Mouse (Mus musculus): ENCODE measurements around the gene Cdh13. TPM values are rescaled to one million over a fixed set of nuclear protein-coding genes. Genes with fewer than 3 reads are reported as not detected.

Cdh13 gene
- total RNA-seq (2015) (not detected in 2 replicates), total RNA-seq (2017) (not detected in 2 replicates)

DNA sequence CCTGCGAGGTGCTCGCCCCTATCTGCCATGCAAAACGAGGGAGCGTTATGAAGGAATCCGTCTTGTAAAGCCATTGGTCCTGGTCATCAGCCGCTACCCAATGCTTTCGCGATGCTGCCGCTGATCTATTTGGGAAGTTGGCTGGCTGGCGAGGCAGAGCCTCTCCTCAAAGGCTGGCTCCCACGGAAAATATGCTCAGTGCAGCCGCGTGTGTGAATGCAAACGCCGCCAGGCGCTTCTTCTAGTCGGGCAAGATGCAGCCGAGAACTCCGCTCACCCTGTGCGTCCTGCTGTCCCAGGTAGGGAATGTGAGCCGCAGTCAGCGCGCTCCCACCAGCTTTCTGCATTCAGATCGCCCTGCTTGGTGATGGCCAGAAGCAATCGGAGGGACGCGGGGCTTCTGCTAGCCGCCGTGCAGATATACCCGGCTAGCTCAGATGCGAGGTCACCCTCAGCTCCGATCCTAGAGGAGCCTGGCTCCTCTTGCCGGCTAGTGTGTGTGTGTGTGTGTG is at the start of gene Cdh13:
Gene Cdh13, plus strand, starts transcription at position 134 of the 512 bp plus-strand sequence.
- ATAC-seq (ENCODE audit: poor library complexity, severe bottlenecking): no peak

GRCm38 (mm10) chr8:118235626-118236025 is 47.9 kb upstream of the Cdh13 start:
- ATAC-seq (ENCODE audit: poor library complexity, severe bottlenecking): no peak

GRCm38 (mm10) chr8:118237150-118237620 is 46.3 kb upstream of the Cdh13 start:
- no peak for ATAC-seq (ENCODE audit: poor library complexity, severe bottlenecking)

DNA sequence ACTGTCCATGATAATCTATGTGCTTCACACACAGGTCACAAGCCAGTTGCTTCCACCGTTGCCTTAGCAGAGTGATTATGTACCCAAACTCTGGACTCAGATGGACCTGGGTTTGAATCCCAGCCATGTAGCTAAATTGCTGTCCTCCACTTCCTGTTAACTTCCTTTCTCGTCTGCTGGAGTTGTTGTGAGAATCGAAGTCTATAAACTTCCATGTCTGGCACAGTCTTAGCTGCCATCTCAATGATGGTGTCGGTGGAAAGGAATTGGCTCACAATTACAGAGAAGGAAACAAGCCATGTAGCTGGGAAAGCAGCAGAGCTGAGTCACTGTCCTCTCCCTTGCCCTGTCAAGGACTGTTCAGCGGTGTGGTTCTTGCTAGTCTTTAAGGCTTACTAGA is 45.4 kb upstream of the Cdh13 start:
- no peak for ATAC-seq (ENCODE audit: poor library complexity, severe bottlenecking)

DNA sequence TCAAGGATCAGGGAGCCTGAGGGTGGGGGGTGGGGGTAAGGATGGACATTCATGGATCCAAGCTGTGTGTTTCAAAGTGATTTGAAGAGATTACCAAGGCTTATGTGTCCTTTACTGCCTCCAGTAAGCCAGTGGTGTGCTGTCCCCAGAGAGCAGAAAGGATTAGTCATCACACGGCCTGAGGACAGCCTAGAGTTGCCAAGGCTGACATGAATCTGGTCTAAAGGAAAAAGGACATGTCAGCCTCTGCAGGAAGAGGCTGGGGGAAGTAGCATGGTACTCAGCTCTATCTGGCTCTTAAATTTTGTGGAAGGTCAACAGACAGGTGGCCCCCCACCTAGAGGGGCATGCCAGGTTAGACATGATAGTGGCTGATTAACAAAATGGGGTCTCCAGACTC is 44.3 kb upstream of the Cdh13 start:
- no peak for ATAC-seq (ENCODE audit: poor library complexity, severe bottlenecking)

- no peak for ATAC-seq (ENCODE audit: poor library complexity, severe bottlenecking)
Measured at GRCm38 (mm10) chr8:118249319-118249718, 34.2 kb upstream of the Cdh13 start.

- no peak for ATAC-seq (ENCODE audit: poor library complexity, severe bottlenecking)
Measured at GRCm38 (mm10) chr8:118249923-118250322, 33.6 kb upstream of the Cdh13 start.

DNA sequence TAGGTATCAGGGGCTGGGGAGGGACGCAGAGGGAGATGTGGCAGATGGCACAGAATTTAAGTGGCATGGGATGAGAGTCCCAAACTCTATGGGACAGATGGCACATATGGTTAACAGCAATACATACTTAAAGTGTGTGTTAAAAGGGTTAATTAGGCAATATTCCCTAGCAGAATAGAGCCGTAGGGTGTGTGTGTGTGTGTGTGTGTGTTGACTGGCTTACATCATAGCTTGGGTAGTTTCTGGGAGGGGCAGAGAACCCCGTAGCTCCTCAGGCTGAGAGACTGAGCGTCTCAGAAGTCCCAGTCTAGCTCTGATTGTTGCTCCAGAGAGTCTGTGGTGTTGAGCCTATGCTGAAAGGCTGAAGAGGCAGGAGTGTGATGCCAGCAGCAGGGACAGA is 20.4 kb upstream of the Cdh13 start:
- ATAC-seq (ENCODE audit: poor library complexity, severe bottlenecking): no peak

GRCm38 (mm10) chr8:118270751-118271402 is 12.7 kb upstream of the Cdh13 start:
- ATAC-seq (ENCODE audit: poor library complexity, severe bottlenecking): no peak

DNA sequence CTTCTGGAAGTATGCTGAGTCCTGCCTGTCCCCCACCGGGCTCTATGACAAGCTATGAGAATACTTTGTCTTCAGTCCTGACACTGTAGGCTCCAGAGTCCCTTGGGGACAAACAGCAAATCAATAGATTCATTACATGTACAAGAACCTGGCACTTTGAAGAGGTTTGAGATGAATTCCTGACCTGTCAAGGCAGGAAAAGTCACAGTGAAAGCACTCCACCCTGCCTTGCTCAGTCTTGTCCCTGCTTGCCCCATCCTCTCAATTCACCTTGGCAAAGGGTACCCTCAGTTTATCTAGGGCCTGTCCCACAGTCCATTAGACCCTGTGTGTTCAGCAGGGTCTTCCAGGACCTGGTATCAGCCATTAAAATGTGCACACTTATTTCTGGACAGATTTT is 11.0 kb upstream of the Cdh13 start:
- no peak for ATAC-seq (ENCODE audit: poor library complexity, severe bottlenecking)

DNA sequence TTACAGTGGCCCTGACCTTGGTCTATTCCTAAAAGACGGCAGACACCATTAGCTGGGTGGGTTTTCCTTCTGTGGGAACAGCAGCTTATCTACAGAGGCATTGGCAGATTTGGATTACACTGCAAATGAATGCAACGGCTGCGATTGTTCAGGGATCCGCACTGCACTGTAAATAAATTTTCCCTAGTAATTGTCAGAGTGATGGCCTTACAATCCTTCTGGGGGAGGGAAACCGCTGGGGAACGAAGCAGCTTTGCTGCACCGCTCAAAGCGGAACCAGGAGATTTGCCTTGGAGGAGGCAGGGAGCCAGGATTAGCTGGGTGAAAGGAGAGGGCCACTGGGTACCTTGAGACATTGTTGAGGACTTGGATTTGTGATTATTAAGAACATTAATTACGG is 9.3 kb upstream of the Cdh13 start:
- ATAC-seq (ENCODE audit: poor library complexity, severe bottlenecking): no peak

GRCm38 (mm10) chr8:118274688-118275087 is 8.8 kb upstream of the Cdh13 start:
- ATAC-seq (ENCODE audit: poor library complexity, severe bottlenecking): no peak

- no peak for ATAC-seq (ENCODE audit: poor library complexity, severe bottlenecking)
Measured at GRCm38 (mm10) chr8:118284112-118285029, 838 bp downstream of the Cdh13 start.

GRCm38 (mm10) chr8:118285596-118286281 is 2.2 kb downstream of the Cdh13 start:
- ATAC-seq (ENCODE audit: poor library complexity, severe bottlenecking): no peak

- ATAC-seq (ENCODE audit: poor library complexity, severe bottlenecking): no peak
Measured at GRCm38 (mm10) chr8:118286282-118287180, 3.0 kb downstream of the Cdh13 start.

- no peak for ATAC-seq (ENCODE audit: poor library complexity, severe bottlenecking)
Measured at GRCm38 (mm10) chr8:118287496-118287895, 4.0 kb downstream of the Cdh13 start.

GRCm38 (mm10) chr8:118288259-118288952 is 4.9 kb downstream of the Cdh13 start:
- no peak for ATAC-seq (ENCODE audit: poor library complexity, severe bottlenecking)

DNA sequence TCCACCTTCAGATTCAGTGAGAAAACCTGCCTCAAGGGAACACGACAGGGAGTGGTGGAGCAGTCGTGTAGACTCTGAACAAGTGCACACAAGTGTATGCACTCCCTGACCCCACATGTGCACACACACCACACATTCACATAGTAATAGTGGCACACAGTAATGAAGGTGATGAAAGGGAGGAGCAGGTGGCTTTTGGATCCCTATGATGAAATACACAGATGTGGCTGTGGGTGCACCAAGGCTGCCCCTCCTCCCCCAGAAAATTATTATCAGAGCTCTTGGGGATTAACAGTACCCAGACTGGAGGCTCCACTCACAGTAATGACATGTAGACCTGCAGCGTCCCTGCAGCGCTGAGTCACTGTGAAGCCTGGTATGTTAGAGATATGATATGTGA is 5.6 kb downstream of the Cdh13 start:
- ATAC-seq (ENCODE audit: poor library complexity, severe bottlenecking): no peak

DNA sequence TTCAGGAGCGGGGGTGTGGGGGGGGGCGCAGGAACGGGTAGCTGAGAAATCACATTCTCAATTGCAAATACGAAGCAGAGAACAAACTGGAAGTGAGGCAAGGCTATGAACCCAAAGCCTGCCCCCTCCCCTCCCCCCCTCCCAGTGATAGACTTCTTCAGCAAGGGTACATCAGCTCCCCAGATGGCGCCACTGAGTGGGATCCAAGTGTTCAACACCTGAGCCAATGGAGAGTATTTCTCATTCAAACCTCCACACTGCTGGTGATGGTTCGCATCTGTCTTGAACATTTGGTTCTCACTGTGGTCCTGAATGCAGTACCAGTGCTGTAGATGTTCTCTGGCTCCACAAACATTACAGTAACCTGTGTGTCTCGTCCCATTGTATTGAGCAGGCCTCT is 6.0 kb downstream of the Cdh13 start:
- no peak for ATAC-seq (ENCODE audit: poor library complexity, severe bottlenecking)

GRCm38 (mm10) chr8:118290266-118290665 is 6.7 kb downstream of the Cdh13 start:
- no peak for ATAC-seq (ENCODE audit: poor library complexity, severe bottlenecking)
